Comparison of ENCODE assay signal across 15 mouse cellular contexts in genomic region chr5:113634887-113635610, GRCm38 (mm10). TPM values are rescaled to one million over a fixed set of nuclear protein-coding genes. Genes with fewer than 3 reads are reported as not detected.
DNase-seq lines count a peak whose midpoint lies in the region; ATAC-seq and TF ChIP-seq lines count a peak whose summit lies in the region.
"Had no signal": no experiment of that assay in that cellular context is flagged by ENCODE, and none has a peak within 500 bp of the region (broad histone marks: within the 10 kb centered on the region; RNA-seq: fewer than 3 reads in every experiment).

No protein-coding gene starts in this region.

- peaks cover 70% of the 10 kb centered on the region for H3K4me1 ChIP-seq in heart, embryonic 10.5 days
- peaks cover 47% of the 10 kb centered on the region for H3K4me1 ChIP-seq in lung, embryonic 16.5 days (replicated peaks; ENCODE audit: control insufficient read depth, insufficient read depth, low read length)
- H3K4me1 ChIP-seq in embryonic fibroblast, embryonic 13.5 days (ENCODE audit: control insufficient read depth, insufficient read depth, low read length): peaks cover 14% of the 10 kb centered on the region

- no peak for TF ChIP-seq POLR2A in embryonic fibroblast, embryonic 13.5 days (IDR thresholded peaks at IDR 0.05; ENCODE audit: low read depth, low read length)

- no peak for TF ChIP-seq CTCF in embryonic fibroblast, embryonic 13.5 days (IDR thresholded peaks at IDR 0.05; ENCODE audit: borderline replicate concordance, insufficient read depth, low read length)

- peaks cover 57% of the 10 kb centered on the region for H3K27me3 ChIP-seq in heart, embryonic 10.5 days (ENCODE audit: insufficient read depth, poor library complexity, severe bottlenecking)
- no peaks in the 10 kb centered on the region for H3K27me3 ChIP-seq in lung, embryonic 16.5 days (ENCODE audit: control insufficient read depth, insufficient read depth, low read depth, low read length)
- H3K27me3 ChIP-seq: embryonic facial prominence, embryonic 15.5 days; forebrain, embryonic 12.5 days had no signal

- intact Hi-C loops in heart, postnatal 14 days (cut with DNase I): no loop called here
- intact Hi-C loops in left cerebral cortex, postnatal 14 days (cut with DNase I): no loop called here

- no peak overlapping the region for H3K4me3 ChIP-seq in heart, embryonic 10.5 days
- no peak overlapping the region for H3K4me3 ChIP-seq in lung, embryonic 16.5 days (ENCODE audit: low read length)
- no peak overlapping the region for H3K4me3 ChIP-seq in embryonic fibroblast, embryonic 13.5 days (ENCODE audit: insufficient read depth, low read length)
- H3K4me3 ChIP-seq: embryonic facial prominence, embryonic 15.5 days; forebrain, embryonic 12.5 days; heart, embryonic 12.5 days; hindbrain, embryonic 13.5 days had no signal

- H3K27ac ChIP-seq in heart, embryonic 10.5 days: peak overlapping the region; percentile 65
- H3K27ac ChIP-seq in lung, embryonic 16.5 days (ENCODE audit: low read length): 0 out of 2 replicates have a peak overlapping the region, but pooled peaks have one; percentile 23
- H3K27ac ChIP-seq in embryonic fibroblast, embryonic 13.5 days (ENCODE audit: insufficient read depth, low read length): peak overlapping the region; percentile 77
- H3K27ac ChIP-seq: embryonic facial prominence, embryonic 15.5 days; forebrain, embryonic 12.5 days; hindbrain, embryonic 13.5 days; hindbrain, postnatal 0 days had no signal

- H3K4me2 ChIP-seq in lung, embryonic 16.5 days (ENCODE audit: low read depth, low read length): no peak overlapping the region
- H3K4me2 ChIP-seq: embryonic facial prominence, embryonic 15.5 days; forebrain, embryonic 12.5 days; heart, embryonic 12.5 days; hindbrain, embryonic 13.5 days had no signal

- 60% methylated on average over 7 of the region's 7 CpGs for WGBS in heart, embryonic 10.5 days
- WGBS in lung, embryonic 16.5 days: 59% methylated on average over 7 of the region's 7 CpGs

- no peaks in the 10 kb centered on the region for H3K36me3 ChIP-seq in heart, embryonic 10.5 days
- H3K36me3 ChIP-seq in lung, embryonic 16.5 days (ENCODE audit: control insufficient read depth, insufficient read depth, low read length): no peaks in the 10 kb centered on the region
- H3K36me3 ChIP-seq: embryonic facial prominence, embryonic 15.5 days; forebrain, embryonic 12.5 days; heart, embryonic 12.5 days; hindbrain, embryonic 13.5 days had no signal

- H3K9ac ChIP-seq in lung, embryonic 16.5 days (ENCODE audit: low read length): no peak overlapping the region
- H3K9ac ChIP-seq: embryonic facial prominence, embryonic 15.5 days; forebrain, embryonic 12.5 days; heart, embryonic 12.5 days; hindbrain, embryonic 13.5 days had no signal

- ATAC-seq in lung, embryonic 16.5 days (ENCODE audit: low read depth): no peak
- peak; percentile 50 for ATAC-seq in megakaryocyte, adult 5-6 weeks (ENCODE audit: poor library complexity, severe bottlenecking)

- no peaks in the 10 kb centered on the region for H3K9me3 ChIP-seq in heart, embryonic 10.5 days
- no peaks in the 10 kb centered on the region for H3K9me3 ChIP-seq in lung, embryonic 16.5 days (ENCODE audit: control insufficient read depth, low read length)
- H3K9me3 ChIP-seq: embryonic facial prominence, embryonic 15.5 days; forebrain, embryonic 12.5 days; heart, embryonic 12.5 days; hindbrain, embryonic 13.5 days had no signal

- DNase-seq in heart, embryonic 10.5 days (ENCODE audit: low spot score): no peak
- no peak for DNase-seq in heart, postnatal 14 days
- DNase-seq in lung, postnatal 4 days: no peak
- DNase-seq in left cerebral cortex, adult 11 months (ENCODE audit: low spot score): no peak
- DNase-seq in left cerebral cortex, postnatal 14 days (ENCODE audit: low spot score in 2 of 2): no peak
- DNase-seq: embryo, embryonic 11 days had no signal

RNA-seq across cellular contexts. Expression of gene Cmklr1, which starts 15.2 kb away (rescaled TPM):
- 1.3 and 3.3 TPM in 2 replicates for polyA plus RNA-seq in heart, embryonic 10.5 days (2016; fragmentation: Nextera tagmentation; extraction: Ambion mirVana)
- 10 to 100 TPM; 23.8 to 25.0 TPM for total RNA-seq in heart, postnatal 14 days (2021)
- polyA plus RNA-seq in lung, embryonic 16.5 days (2015; fragmentation: Nextera tagmentation; extraction: Ambion mirVana): 14.0 and 17.9 TPM in 2 replicates
- 13.2 and 26.1 TPM in 2 replicates for polyA plus RNA-seq in embryonic fibroblast, embryonic 13.5 days (2011; ENCODE audit: insufficient read length, low read depth, missing spikeins)
- total RNA-seq in megakaryocyte, adult 5-6 weeks (2015): 1.9 and 2.1 TPM in 2 replicates
- total RNA-seq in megakaryocyte, adult 5-6 weeks (2017): 0.41 and 2.2 TPM in 2 replicates
- total RNA-seq in left cerebral cortex, postnatal 14 days (2021): 1 to 10 TPM; 4.2 to 5.1 TPM
- total RNA-seq: hematopoietic stem cell, adult 5-6 weeks had no signal

Comparison
In these comparisons a context has a peak if more than half of its experiments do, and no peak if none do; other contexts are left out.
1. H3K27ac ChIP-seq: peak in every context shown above with its lines; median percentile 77 in embryonic fibroblast, embryonic 13.5 days; 65 in heart, embryonic 10.5 days; 23 in lung, embryonic 16.5 days.
2. RNA of gene Cmklr1, which starts 15.2 kb away (total RNA-seq): 23.8 to 25.0 TPM in heart, postnatal 14 days; 4.2 to 5.1 TPM in left cerebral cortex, postnatal 14 days and 0.41 to 2.2 TPM in megakaryocyte, adult 5-6 weeks; every median in the first group is over 4 times any median in the second.